Mouse (Mus musculus): ENCODE data around the gene Egfem1.
A peak's percentile ranks its signal among the peaks of the same experiment; 100 is the strongest.

The Egfem1 gene

GRCm38 (mm10) chr3:29345805-29346204 lies 264.0 kb downstream of the Egfem1 start:
- DNase-seq = peak in 1 of 2 experiments; percentile 5

- DNase-seq = no peak
Measured at GRCm38 (mm10) chr3:29366907-29367306, 285.1 kb downstream of the Egfem1 start.

- DNase-seq = no peak
Measured at GRCm38 (mm10) chr3:29370519-29370918, 288.7 kb downstream of the Egfem1 start.

GRCm38 (mm10) chr3:29381255-29381654 lies 299.4 kb downstream of the Egfem1 start:
- DNase-seq = no peak

- DNase-seq = no peak
Measured at GRCm38 (mm10) chr3:29399064-29399463, 317.2 kb downstream of the Egfem1 start.

GRCm38 (mm10) chr3:29421634-29422033 lies 339.8 kb downstream of the Egfem1 start:
- no peak for DNase-seq

GRCm38 (mm10) chr3:29432109-29433091 lies 350.6 kb downstream of the Egfem1 start:
- no peak for DNase-seq

GRCm38 (mm10) chr3:29443024-29443423 lies 361.2 kb downstream of the Egfem1 start:
- DNase-seq = no peak

- DNase-seq = peak; percentile 9 to 28
Measured at GRCm38 (mm10) chr3:29444661-29445060, 362.8 kb downstream of the Egfem1 start.

- DNase-seq = no peak
Measured at GRCm38 (mm10) chr3:29446081-29446480, 364.3 kb downstream of the Egfem1 start.

- no peak for DNase-seq
Measured at GRCm38 (mm10) chr3:29448829-29449406, 367.1 kb downstream of the Egfem1 start.

- no peak for DNase-seq
Measured at GRCm38 (mm10) chr3:29498211-29498610, 416.4 kb downstream of the Egfem1 start.

- no peak for DNase-seq
Measured at GRCm38 (mm10) chr3:29499188-29499587, 417.4 kb downstream of the Egfem1 start.

GRCm38 (mm10) chr3:29525298-29525962 lies 443.6 kb downstream of the Egfem1 start:
- DNase-seq = no peak

GRCm38 (mm10) chr3:29525963-29526301 lies 444.1 kb downstream of the Egfem1 start:
- no peak for DNase-seq

- peak in 1 of 2 experiments; percentile 2 for DNase-seq
Measured at GRCm38 (mm10) chr3:29539211-29539610, 457.4 kb downstream of the Egfem1 start.

- DNase-seq = no peak
Measured at GRCm38 (mm10) chr3:29539902-29540301, 458.1 kb downstream of the Egfem1 start.

GRCm38 (mm10) chr3:29541477-29542079 lies 459.8 kb downstream of the Egfem1 start:
- no peak for DNase-seq

GRCm38 (mm10) chr3:29544056-29544455 lies 462.2 kb downstream of the Egfem1 start:
- DNase-seq = no peak

- no peak for DNase-seq
Measured at GRCm38 (mm10) chr3:29563171-29563570, 481.3 kb downstream of the Egfem1 start.

- no peak for DNase-seq
Measured at GRCm38 (mm10) chr3:29578055-29578860, 496.4 kb downstream of the Egfem1 start.

GRCm38 (mm10) chr3:29582749-29583148 lies 500.9 kb downstream of the Egfem1 start:
- DNase-seq = no peak

Data from kidney, postnatal 4 days (tissue).